Mouse (Mus musculus) lung, adult 2 months (tissue): ENCODE results near the gene Grm8.

Source experiments
- CTCF ChIP-seq: fragments of 200-500 bp; IDR thresholded peaks from 2 replicates; pipeline ENCODE4 v1.5.1; 2011; ENCODE audit warnings: mild to moderate bottlenecking, low read length, control low read depth; ENCODE audit not compliant: insufficient read depth
- POLR2A ChIP-seq: fragments of 200-500 bp; IDR thresholded peaks from 2 replicates; pipeline ENCODE4 v1.6.1; 2011; ENCODE audit warnings: low read depth, mild to moderate bottlenecking, control low read depth, low read length, borderline replicate concordance; ENCODE audit errors: extremely low read depth

DNA sequence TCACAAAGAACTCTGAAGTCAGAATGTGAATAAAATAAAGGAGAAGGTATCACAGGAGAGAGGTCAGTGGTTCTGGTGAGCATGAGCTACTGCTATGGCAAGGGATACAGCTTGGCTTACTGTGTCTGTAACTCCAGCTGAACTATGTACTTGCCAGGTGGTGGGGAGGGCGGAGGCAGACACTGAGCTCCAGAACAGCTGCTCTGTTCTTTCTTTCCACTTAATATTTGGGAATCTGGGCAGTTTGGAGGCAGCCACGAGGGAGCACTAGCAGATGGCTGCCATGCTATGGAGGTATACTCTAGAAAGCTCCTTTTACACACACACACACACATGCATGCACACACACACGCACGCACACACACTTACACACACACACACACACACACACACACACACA, 726.5 kb downstream of the Grm8 start:
- TF ChIP-seq CTCF (no peak), POLR2A (no peak)
